Mouse (Mus musculus) skeletal muscle tissue, adult 2 months (tissue): ENCODE results near the gene Ptprh.

Source experiments
- DNase-seq: peaks from one replicate; pipeline ENCODE4 v3.0.0-alpha.2; 2012; ENCODE audit warnings: low read depth, low spot score

Gene Ptprh

DNA sequence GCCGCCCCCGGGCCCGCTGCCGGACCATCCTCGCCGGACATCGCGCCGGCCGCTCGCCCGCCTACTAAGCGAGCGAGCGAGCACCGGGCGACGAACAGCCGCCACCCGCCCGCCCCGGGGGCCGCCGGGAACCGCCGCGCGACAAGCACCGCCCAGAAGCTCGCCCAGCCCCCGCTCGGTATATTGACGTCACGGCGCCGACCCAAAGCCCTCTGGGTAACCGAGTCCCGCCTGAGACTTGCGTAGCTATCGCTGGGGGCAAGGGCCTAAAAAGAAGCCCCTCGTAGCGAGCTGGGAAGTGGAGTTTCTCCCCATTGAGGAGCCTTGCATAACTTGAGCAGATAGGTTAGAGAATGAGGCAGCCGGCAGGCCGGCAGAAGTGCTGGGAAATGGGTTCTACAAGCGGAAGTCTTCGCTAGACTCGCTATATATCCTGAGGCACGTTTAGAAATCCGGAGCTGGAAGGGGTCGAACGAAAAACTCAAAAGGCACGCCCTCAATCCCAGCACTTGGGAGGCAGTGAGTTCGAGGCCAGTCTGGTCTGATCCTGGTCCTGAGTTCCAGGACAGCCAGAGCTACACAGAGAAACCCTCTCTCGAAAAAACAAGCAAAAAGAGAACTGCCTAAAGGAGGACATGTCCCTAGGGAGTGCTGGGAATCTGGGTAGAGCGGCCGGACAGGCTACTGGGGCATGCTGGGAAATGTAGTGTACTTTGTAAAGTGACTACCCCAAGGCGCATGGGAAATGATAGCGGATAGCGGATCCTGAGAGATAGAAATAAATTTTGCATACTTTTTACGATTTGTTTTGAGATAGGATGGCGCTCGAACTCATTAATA lies 102.1 kb downstream of the Ptprh start, which contains the start of gene Ppp1r12c:
Gene Ppp1r12c, minus strand, starts transcription at position 123 of the 840 bp plus-strand sequence.
- DNase-seq = peak; percentile 87

- no peak for DNase-seq
Measured at GRCm38 (mm10) chr7:4500892-4501471, 102.9 kb downstream of the Ptprh start.

GRCm38 (mm10) chr7:4499034-4499433 lies 104.8 kb downstream of the Ptprh start:
- no peak for DNase-seq
